Mouse (Mus musculus) MEL (cell line): ENCODE data around the gene Nyap2.

Experiments used
- BHLHE40 ChIP-seq: IDR thresholded peaks from 2 replicates; pipeline ENCODE4 v1.6.1; 2012; ENCODE audit warnings: low read depth, mild to moderate bottlenecking, inconsistent platforms, low read length, improper control_type of control experiment, borderline replicate concordance
- CHD2 ChIP-seq: IDR thresholded peaks from 2 replicates; pipeline ENCODE4 v1.6.1; 2011; ENCODE audit warnings: low read length, improper control_type of control experiment
- CTCF ChIP-seq, 3 experiments: IDR thresholded peaks in 2 of 3; conservative IDR thresholded peaks in 1 of 3; 2 replicates each; pipeline ENCODE4 v1.5.1; 2011 to 2012; ENCODE audit warnings: low read length in 3 of 3, low read depth in 2 of 3, mild to moderate bottlenecking in 2 of 3, improper control_type of control experiment in 1 of 3, inconsistent platforms in 1 of 3, mixed read lengths in 1 of 3, moderate library complexity in 1 of 3; ENCODE audit not compliant: control insufficient read depth in 1 of 3, insufficient read depth in 1 of 3, poor library complexity in 1 of 3, severe bottlenecking in 1 of 3
- ELF1 ChIP-seq: IDR thresholded peaks from 2 replicates; pipeline ENCODE4 v1.6.1; 2014; ENCODE audit warnings: low read depth, mild to moderate bottlenecking, inconsistent platforms, low read length, improper control_type of control experiment, moderate library complexity
- EP300 ChIP-seq, 2 experiments: IDR thresholded peaks; 2 replicates each; pipeline ENCODE4 v1.6.1; 2011; ENCODE audit warnings: improper control_type of control experiment in 2 of 2, low read length in 2 of 2, low read depth in 1 of 2, mild to moderate bottlenecking in 1 of 2
- ETS1 ChIP-seq: IDR thresholded peaks from 2 replicates; pipeline ENCODE4 v1.6.1; 2012; ENCODE audit warnings: low read depth, mild to moderate bottlenecking, inconsistent platforms, low read length, improper control_type of control experiment, moderate library complexity
- GATA1 ChIP-seq: IDR thresholded peaks from 2 replicates; pipeline ENCODE4 v1.6.1; 2011; ENCODE audit warnings: low read depth, low read length, improper control_type of control experiment
- JUND ChIP-seq: IDR thresholded peaks from 2 replicates; pipeline ENCODE4 v1.6.1; 2011; ENCODE audit warnings: low read depth, mild to moderate bottlenecking, improper control_type of control experiment, low read length
- KAT2A ChIP-seq: conservative IDR thresholded peaks from 2 replicates; pipeline ENCODE4 v1.6.1; 2012; ENCODE audit warnings: low read depth, low read length, improper control_type of control experiment, inconsistent platforms
- MEF2A ChIP-seq: IDR thresholded peaks from 2 replicates; pipeline ENCODE4 v1.6.1; 2014; ENCODE audit warnings: low read depth, mild to moderate bottlenecking, inconsistent platforms, low read length, improper control_type of control experiment; ENCODE audit not compliant: poor library complexity, insufficient replicate concordance, severe bottlenecking; ENCODE audit errors: extremely low read depth
- RCOR1 ChIP-seq: IDR thresholded peaks from 2 replicates; pipeline ENCODE4 v1.6.1; 2012; ENCODE audit warnings: low read depth, mild to moderate bottlenecking, inconsistent platforms, low read length, improper control_type of control experiment

- TF ChIP-seq CTCF (IDR thresholded peaks at IDR 0.05 in 2 of 3, conservative IDR thresholded peaks at IDR 0.05 in 1 of 3; ENCODE audit: control insufficient read depth in 1 of 3, insufficient read depth in 1 of 3, low read depth in 2 of 3, low read length in 3 of 3, poor library complexity in 1 of 3, severe bottlenecking in 1 of 3) = no peak
- TF ChIP-seq ETS1 = no peak
- TF ChIP-seq ELF1 = no peak
- TF ChIP-seq JUND = no peak
- no peak for TF ChIP-seq KAT2A
- no peak for TF ChIP-seq EP300 (IDR thresholded peaks at IDR 0.05; ENCODE audit: low read depth in 1 of 2, low read length in 2 of 2)
- TF ChIP-seq BHLHE40 = no peak
- no peak for TF ChIP-seq MEF2A
- no peak for TF ChIP-seq CHD2
- TF ChIP-seq GATA1 = no peak
- TF ChIP-seq RCOR1 = no peak
Observed at GRCm38 (mm10) chr1:81092886-81093285, 16.1 kb downstream of the Nyap2 start.
